Mouse (Mus musculus) macrophage (primary cell): ENCODE results near the gene Ccdc155. TPM values are rescaled to one million over a fixed set of nuclear protein-coding genes. Genes with fewer than 3 reads are reported as not detected.

Experiments
- H3K27ac ChIP-seq: fragments of 350-480 bp; formaldehyde crosslinking; 2 replicates; pipeline ENCODE4 v1.9.0; 2021
- H3K36me3 ChIP-seq: fragments of 350-480 bp; formaldehyde crosslinking; 2 replicates; pipeline ENCODE4 v1.9.0; 2021; ENCODE audit errors: inconsistent target
- H3K4me3 ChIP-seq: fragments of 350-480 bp; formaldehyde crosslinking; 2 replicates; pipeline ENCODE4 v1.9.0; 2021; ENCODE audit errors: inconsistent target
- H3K79me2 ChIP-seq: fragments of 350-480 bp; formaldehyde crosslinking; 2 replicates; pipeline ENCODE4 v1.9.0; 2021; ENCODE audit errors: inconsistent target
- whole genome bisulfite sequencing: methylation state at CpG from one replicate; pipeline ENCODE4 v1.1.7; 2026; ENCODE audit warnings: inconsistent platforms; ENCODE audit not compliant: missing documents; 5-methylcytosine and 5-hydroxymethylcytosine counted together
- polyA plus RNA-seq: library from polyadenylated mRNA; stranded (reverse); fragments of 250-400 nt; gene quantifications from 3 replicates; pipeline ENCODE4 v1.2.4, GENCODE M21; 2018; ENCODE audit warnings: inconsistent platforms

Ccdc155 gene
- polyA plus RNA-seq, 1 experiment from 2014 or later: not detected

DNA sequence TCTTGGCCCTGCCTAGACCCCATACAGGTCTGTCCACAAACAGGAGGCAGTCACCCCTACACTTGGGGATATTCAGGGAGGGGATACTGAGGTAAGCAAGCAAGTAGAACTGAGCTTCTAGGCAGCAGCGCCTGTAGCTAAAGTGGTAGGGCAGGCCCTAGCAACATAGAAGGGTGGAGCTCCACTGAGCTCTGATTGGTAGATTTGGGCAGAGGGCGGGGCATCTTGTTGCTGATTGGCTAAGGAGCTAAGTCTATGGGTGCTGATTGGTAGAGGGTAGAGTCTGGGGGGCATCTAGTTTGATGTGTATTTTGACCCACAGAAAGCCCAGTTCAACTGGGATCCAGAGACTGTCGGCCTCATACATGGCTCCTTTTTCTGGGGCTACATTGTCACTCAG is 35.2 kb downstream of the Ccdc155 start:
- Histone ChIP-seq H3K27ac (no peak overlapping the region), H3K79me2 (no peaks in the 10 kb centered on the region), H3K4me3 (no peak overlapping the region), H3K36me3 (no peaks in the 10 kb centered on the region)
- 87% methylated on average over 3 of the region's 3 CpGs for WGBS

DNA sequence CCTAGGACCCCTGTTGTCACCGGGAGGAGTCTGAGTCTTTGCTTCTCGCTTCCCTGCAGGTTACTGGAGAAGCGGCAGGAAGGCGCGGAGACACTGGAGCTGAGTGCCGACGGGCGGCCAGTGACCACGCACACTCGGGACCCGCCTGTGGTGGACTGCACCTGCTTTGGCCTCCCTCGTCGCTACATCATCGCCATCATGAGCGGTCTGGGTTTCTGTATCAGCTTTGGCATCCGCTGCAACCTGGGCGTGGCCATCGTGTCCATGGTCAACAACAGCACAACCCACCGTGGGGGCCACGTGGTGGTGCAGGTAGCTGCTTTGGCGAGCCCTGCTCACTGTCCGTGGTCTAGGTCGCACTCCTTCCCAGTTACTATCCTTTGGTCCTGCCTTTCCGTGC is 36.0 kb downstream of the Ccdc155 start:
- H3K4me3 ChIP-seq: no peak overlapping the region
- H3K27ac ChIP-seq: no peak overlapping the region
- H3K36me3 ChIP-seq: no peaks in the 10 kb centered on the region
- WGBS: 15% methylated on average over 21 of the region's 24 CpGs
- no peaks in the 10 kb centered on the region for H3K79me2 ChIP-seq

DNA sequence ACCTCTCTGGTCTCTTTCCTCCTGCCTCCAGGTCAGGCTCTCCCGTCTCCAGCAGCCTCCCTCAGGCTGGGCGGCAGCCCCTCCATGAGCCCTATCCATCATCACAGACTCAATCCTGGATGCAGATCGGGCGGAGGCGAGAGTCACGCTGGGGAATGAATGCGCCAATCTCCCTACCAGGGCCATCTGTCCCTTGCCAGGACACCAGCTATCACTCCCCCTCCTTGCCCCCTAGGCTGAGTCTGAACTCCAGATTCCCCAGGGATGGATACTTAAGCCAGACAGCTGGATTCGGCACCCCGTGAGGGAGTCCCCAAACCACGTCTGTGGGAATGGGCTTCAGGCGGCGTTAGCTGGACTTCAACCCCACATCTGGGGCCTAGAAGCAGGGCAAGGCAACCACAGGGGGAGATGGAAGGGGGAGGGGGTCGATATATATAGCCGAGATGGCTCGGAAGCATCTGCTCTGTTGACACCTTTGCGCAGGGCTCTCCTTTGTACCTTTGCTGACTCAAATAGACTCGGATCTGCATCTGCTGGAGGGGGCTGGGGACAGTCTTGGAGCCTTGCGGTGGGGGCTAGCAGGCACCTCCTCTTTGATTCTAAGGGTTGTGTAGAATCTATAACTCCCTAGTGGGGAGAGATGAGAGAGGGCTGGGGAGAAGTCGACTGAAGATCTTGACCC is 36.8 kb downstream of the Ccdc155 start:
- Histone ChIP-seq H3K36me3 (no peaks in the 10 kb centered on the region), H3K4me3 (no peak overlapping the region), H3K79me2 (no peaks in the 10 kb centered on the region), H3K27ac (no peak overlapping the region)
- WGBS: 13% methylated on average over 19 of the region's 19 CpGs

DNA sequence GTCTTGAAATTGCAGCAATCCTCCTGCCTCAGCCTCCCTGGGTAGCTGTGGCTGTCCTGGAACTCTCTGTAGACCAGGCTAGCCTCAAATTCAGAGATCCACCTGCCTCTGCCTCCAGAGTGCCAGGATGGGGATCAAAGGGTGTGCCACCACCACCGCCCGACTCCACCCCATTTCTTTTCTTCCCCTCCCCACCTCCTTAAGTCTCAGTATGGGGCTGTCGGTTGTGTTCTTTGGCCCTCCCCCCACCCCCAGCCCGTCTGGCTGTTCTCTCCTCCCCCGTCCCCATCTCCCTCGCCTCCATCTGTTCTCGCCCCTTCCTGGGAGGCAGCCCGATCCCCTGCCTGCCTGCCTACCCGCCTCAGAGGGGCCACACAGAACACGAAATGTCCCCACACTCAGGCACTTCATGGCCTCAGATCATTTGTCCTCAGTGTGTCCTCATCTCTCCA is 37.7 kb downstream of the Ccdc155 start:
- 41% methylated on average over 6 of the region's 10 CpGs for WGBS
- no peaks in the 10 kb centered on the region for H3K79me2 ChIP-seq
- H3K27ac ChIP-seq: no peak overlapping the region
- H3K4me3 ChIP-seq: no peak overlapping the region
- H3K36me3 ChIP-seq: no peaks in the 10 kb centered on the region

DNA sequence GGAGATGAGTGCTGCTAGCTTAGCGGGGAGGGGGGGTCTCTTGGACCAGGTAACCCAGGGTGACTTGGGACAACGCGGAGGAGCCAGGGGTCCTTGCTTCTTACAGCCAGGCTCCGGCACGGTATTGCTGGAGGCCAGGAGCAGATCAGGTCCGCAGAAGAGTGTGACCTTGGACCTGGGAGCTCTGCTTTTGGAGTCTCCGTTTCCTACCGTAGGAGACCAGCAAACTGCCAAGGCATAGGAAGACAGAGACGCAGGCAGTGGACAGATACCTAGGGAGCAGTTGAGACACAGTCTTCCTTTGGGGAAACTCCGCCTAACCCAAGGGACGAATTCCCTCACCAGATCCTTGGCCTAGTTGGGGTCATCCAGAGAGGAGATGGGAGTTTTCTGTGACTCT is 39.0 kb downstream of the Ccdc155 start:
- no peaks in the 10 kb centered on the region for H3K36me3 ChIP-seq
- 82% methylated on average over 11 of the region's 11 CpGs for WGBS

DNA sequence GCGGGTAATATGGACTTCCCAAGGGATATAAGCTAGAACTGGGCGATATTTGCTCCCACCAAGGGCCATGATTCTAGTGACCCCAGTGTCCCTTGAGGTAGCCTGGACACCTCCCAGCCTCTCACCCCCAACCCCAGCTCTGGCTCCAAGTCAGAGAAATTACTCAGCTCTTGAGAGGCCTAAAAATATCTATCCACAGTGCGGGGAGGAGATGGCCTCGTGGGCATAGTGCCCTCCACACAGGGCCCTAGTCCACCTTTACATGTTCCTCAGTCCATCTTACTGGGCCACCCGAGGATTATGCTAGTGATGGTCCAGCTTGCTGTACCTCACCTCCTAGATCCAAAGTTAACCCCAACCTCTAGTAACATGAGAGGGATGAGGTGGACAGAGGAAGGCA is 39.9 kb downstream of the Ccdc155 start:
- Histone ChIP-seq H3K27ac (no peak overlapping the region), H3K36me3 (peaks cover 3% of the 10 kb centered on the region; the same call in 1 of the 2 replicates), H3K4me3 (no peak overlapping the region), H3K79me2 (no peaks in the 10 kb centered on the region)
- WGBS: 78% methylated on average over 5 of the region's 5 CpGs

More for the DNA sequence above, 39.0 kb downstream of the Ccdc155 start:
- H3K27ac ChIP-seq: no peak overlapping the region
- no peaks in the 10 kb centered on the region for H3K79me2 ChIP-seq
- H3K4me3 ChIP-seq: no peak overlapping the region

DNA sequence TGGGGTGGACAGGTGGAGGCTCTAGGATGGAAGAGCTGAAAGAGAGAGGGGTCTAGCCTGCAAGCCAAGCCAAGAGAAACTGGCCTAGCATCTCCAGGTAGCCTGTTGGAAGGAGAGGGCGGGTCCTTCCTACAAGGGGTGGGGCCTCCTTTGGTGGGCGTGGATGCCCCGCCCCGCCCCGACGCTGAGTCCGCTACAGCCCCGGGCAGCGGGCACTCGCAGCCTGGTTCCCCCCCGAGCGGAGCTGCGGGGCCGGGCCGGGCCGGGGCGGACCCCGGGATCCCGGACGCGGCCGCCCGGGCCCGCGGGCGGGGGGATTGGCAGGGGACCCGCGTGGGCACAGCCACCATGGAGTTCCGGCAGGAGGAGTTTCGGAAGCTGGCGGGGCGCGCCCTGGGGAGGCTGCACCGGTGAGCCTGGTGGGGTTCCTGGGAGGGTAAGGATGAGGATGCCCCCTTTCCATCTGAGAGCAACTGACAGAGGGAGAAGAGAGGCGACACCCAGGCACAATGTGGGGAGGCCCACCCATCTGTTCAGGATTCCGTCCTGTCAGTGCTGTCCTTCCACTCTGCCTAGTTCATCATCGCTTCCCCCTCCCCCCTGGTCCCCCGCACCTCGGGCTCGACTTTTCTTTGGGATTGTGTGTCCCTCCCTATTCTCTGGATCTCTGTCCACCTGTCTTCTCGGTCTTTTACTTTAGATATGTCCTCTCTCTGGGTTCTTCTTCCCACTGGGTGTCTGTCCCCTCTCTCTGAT is 40.8 kb downstream of the Ccdc155 start, which contains the start of gene Slc17a7:
Gene Slc17a7 (plus strand): TSS at position 215 of the 756 bp plus-strand sequence.
- no peak within 1 kb of the TSS for H3K4me3 ChIP-seq
- WGBS: 5% methylated on average over 38 of the region's 41 CpGs
- H3K79me2 ChIP-seq: no peaks in the 10 kb centered on the region
- H3K27ac ChIP-seq: no peak within 1 kb of the TSS
- peaks cover 8% of the 10 kb centered on the region; the same call in 1 of the 2 replicates for H3K36me3 ChIP-seq

DNA sequence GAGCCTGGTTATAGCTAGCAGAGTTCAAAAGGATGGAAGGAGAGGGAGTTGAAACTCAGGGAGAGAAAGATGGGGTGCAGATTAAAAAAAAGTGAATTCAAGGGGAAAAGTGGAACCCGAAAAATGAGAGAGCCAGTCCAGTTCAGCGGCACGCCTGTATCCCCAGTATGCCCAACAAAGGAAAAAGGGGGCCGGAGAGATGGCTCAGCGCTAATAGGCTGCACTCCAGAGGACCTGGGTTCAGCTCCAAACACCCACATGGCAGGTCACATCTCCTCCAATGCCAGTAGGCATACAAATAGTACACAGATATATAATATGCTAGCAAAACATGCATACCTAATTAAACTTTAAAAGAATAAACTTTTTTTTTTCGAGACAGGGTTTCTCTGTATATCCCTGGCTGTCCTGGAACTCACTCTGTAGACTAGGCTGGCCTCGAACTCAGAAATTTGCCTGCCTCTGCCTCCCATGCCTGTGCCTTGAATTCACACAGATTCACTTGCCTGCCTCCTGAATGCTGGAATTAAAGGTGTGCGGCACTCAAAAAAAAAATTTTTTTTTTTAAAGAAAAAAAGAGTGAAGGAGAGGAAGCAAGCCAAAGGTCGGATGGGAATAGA is 41.6 kb downstream of the Ccdc155 start:
- 68% methylated on average over 9 of the region's 9 CpGs for WGBS
- Histone ChIP-seq H3K79me2 (no peaks in the 10 kb centered on the region), H3K36me3 (peaks cover 14% of the 10 kb centered on the region; the same call in 1 of the 2 replicates), H3K27ac (no peak overlapping the region), H3K4me3 (no peak overlapping the region)

DNA sequence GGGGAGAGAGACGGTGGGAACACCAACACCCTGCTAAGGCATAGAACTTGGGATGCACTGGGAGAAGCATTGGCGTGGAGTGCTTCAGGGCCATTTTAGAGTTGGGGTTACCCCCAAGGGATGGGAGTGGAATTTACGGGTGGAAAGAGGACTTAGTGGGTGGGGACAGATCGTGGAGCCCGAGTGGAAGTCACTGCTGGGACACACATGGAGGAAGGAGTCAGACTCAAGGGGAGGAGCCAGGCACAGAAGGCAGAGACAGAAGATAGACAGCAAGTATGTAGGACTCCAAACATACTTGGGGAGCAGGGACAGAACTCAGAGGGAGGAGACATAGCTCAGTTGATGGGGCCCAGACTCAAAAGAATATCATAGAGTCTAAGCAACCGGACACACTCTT is 42.1 kb downstream of the Ccdc155 start:
- H3K4me3 ChIP-seq: no peak overlapping the region
- H3K79me2 ChIP-seq: no peaks in the 10 kb centered on the region
- WGBS: 30% methylated on average over 6 of the region's 6 CpGs
- no peak overlapping the region for H3K27ac ChIP-seq
- peaks cover 16% of the 10 kb centered on the region; the same call in 1 of the 2 replicates for H3K36me3 ChIP-seq

DNA sequence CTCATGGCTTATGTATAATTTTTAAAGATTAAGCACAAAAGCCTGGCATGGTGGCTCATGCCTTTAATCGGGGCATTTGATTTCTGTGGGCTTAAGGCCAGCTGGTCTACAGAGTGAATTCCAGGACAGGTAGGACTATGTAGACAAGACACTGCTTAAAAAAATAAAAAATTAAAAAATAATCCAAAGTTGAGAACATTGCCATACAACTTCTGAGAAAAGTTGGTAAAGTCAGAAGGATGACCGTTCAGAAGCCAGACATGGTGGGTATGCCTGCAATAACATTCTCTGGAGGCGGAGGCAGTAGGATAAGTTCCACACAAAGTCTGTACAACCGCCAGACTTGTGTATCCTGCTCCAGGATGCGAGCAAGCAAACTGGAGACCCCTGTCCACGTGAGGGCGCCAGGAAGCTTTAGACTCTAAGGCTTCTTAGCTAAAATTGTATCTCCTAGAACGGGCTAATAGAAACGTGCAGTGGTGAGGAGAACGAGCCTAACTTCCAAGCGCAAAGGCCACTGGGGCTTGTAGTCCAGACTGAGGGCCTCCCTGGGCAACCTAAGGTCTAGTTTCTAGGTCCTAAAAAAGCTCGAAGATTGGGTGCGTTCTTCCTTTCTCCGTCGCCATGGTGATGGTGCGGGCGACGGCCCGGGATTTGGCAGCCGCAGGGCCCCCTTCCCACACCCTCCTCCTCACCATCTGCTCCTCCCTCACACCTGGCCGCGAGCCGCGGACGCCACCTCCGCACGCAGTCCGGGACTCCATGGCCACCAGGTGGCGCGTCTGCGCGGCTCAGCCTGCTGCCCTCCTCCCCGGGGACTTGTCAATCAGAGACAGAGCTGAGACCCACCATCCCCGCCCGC is 42.8 kb downstream of the Ccdc155 start:
- H3K4me3 ChIP-seq: no peak overlapping the region
- H3K36me3 ChIP-seq: peaks cover 16% of the 10 kb centered on the region; the same call in 1 of the 2 replicates
- 5% methylated on average over 35 of the region's 35 CpGs for WGBS
- H3K27ac ChIP-seq: no peak overlapping the region
- H3K79me2 ChIP-seq: no peaks in the 10 kb centered on the region

DNA sequence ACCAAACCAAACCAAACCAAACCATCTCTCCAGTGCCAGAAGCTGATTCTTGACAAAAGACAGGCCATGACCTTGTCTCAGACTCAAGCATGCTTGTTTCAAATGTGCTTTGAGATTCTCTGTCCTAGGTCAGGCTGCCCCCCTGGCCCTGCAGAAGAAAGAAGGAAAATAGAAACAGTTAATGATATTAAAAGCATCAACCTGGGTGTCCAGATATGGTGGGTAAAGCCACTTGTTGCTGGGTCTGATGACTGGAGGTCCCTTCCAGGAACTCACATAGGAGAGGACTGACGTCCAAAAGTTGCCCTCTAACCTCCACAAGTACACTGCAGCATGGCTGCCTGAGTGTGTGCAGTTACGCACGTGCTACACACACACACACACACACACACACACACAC is 43.8 kb downstream of the Ccdc155 start:
- H3K79me2 ChIP-seq: no peaks in the 10 kb centered on the region
- peaks cover 16% of the 10 kb centered on the region; the same call in 1 of the 2 replicates for H3K36me3 ChIP-seq
- no peak overlapping the region for H3K4me3 ChIP-seq
- no peak overlapping the region for H3K27ac ChIP-seq
- 80% methylated on average over 2 of the region's 3 CpGs for WGBS

DNA sequence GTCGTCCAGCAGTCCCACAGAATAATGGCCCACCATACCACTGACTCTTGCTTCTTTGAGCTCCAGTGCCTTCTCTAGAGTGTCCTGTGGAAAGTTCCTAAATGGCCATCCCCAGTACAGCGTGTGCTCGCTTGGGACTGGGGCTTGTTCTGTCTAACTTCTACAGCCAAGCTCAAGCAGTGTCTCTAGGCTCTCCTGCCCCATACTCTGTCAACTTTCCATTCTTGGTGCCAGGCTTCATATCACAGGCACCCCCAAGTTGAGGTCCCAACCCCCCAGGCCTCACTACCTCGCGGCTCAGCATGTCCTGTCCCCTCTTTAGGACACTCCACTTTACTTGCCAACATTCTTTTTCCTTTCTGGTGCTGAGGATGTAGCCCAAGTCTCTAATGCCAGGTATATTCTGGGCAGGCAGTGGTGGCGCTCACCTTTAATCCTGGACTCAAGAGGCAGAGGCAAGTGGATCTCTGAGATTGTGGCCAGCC is 44.3 kb downstream of the Ccdc155 start:
- H3K36me3 ChIP-seq: peaks cover 16% of the 10 kb centered on the region; the same call in 1 of the 2 replicates
- H3K79me2 ChIP-seq: no peaks in the 10 kb centered on the region
- 94% methylated on average over 5 of the region's 6 CpGs for WGBS
- H3K4me3 ChIP-seq: no peak overlapping the region
- H3K27ac ChIP-seq: no peak overlapping the region

DNA sequence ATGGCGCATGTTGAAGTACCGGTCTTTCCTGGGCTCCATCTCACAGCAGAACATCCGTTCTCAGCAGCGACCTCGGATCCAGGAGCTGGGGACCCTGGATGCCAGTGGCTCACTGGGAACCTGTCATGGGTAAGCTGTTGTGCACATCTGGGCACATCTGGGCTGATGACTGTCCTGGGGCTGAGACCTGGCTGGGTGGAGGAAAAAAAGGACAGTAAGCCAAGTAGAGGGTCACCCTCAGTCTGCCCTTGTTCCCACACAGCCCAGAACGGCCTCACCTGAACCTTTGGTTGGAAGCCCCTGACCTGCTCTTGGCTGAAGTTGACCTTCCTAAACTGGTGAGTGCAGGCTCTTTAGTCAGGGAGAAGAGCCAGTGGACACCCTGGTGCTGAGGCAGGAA is 45.7 kb downstream of the Ccdc155 start:
- Histone ChIP-seq H3K4me3 (no peak overlapping the region), H3K27ac (no peak overlapping the region), H3K79me2 (no peaks in the 10 kb centered on the region), H3K36me3 (peaks cover 16% of the 10 kb centered on the region; the same call in 1 of the 2 replicates)
- WGBS: 100% methylated on average over 5 of the region's 6 CpGs

DNA sequence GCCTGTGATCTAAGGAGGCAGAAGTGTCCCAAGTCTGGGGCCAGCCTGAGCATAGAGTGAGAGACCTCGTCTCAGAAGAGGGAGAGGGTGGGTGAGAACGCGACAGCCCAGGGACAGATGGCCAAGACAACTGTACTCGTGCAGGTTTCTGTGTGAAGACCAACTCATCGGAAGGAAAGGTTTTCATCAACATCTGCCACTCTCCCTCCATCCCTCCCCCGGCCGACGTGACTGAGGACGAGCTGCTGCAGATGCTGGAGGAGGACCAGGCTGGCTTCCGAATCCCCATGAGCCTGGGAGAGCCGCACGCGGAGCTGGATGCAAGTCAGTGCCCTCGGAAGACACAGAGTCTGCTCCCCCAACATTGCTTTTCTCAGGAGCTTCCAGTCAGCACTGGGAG is 47.2 kb downstream of the Ccdc155 start:
- Histone ChIP-seq H3K79me2 (no peaks in the 10 kb centered on the region), H3K36me3 (peaks cover 16% of the 10 kb centered on the region; the same call in 1 of the 2 replicates), H3K4me3 (no peak overlapping the region), H3K27ac (no peak overlapping the region)
- 95% methylated on average over 14 of the region's 14 CpGs for WGBS
